Mouse (Mus musculus): Measurements from ENCODE around the gene Rap1a. TPM values are rescaled to one million over a fixed set of nuclear protein-coding genes. Genes with fewer than 3 reads are reported as not detected.

The Rap1a gene
- total and polyA plus RNA-seq, 2 experiments from 2014 or later = 19.0 to 78.6 TPM

- Histone ChIP-seq H3K27ac (no peak overlapping the region), H3K4me2 (ENCODE audit: low read depth, low read length) (no peak overlapping the region), H3K4me3 (ENCODE audit: low read length) (no peak overlapping the region), H3K27me3 (ENCODE audit: insufficient read depth, low read length) (no peaks in the 10 kb centered on the region), H3K36me3 (ENCODE audit: insufficient read depth, low read length) (no peaks in the 10 kb centered on the region), H3K9ac (replicated peaks; ENCODE audit: low read length) (no peak overlapping the region), H3K4me1 (ENCODE audit: insufficient read depth, low read length) (no peaks in the 10 kb centered on the region), H3K9me3 (ENCODE audit: low read length) (no peaks in the 10 kb centered on the region)
- no peak for TF ChIP-seq CTCF (IDR thresholded peaks at IDR 0.05; ENCODE audit: low read depth)
- ATAC-seq (no peak), DNase-seq (ENCODE audit: low spot score) (no peak)
- WGBS = 92% methylated on average over 3 of the region's 3 CpGs
Observed at GRCm38 (mm10) chr3:105831584-105831983, 30.4 kb upstream of the Rap1a start.

GRCm38 (mm10) chr3:105825501-105826161 is 24.5 kb upstream of the Rap1a start:
- ATAC-seq = no peak
- no peaks in the 10 kb centered on the region for H3K9me3 ChIP-seq (ENCODE audit: low read length)
- whole genome bisulfite sequencing = 68% methylated on average over 7 of the region's 7 CpGs
- H3K27me3 ChIP-seq (ENCODE audit: insufficient read depth, low read length) = no peaks in the 10 kb centered on the region
- no peak overlapping the region for H3K9ac ChIP-seq (replicated peaks; ENCODE audit: low read length)
- TF ChIP-seq CTCF (IDR thresholded peaks at IDR 0.05; ENCODE audit: low read depth) = no peak
- no peak overlapping the region for H3K4me3 ChIP-seq (ENCODE audit: low read length)
- no peak overlapping the region for H3K27ac ChIP-seq
- H3K4me2 ChIP-seq (ENCODE audit: low read depth, low read length) = no peak overlapping the region
- no peaks in the 10 kb centered on the region for H3K4me1 ChIP-seq (ENCODE audit: insufficient read depth, low read length)
- no peak for DNase-seq (ENCODE audit: low spot score)
- no peaks in the 10 kb centered on the region for H3K36me3 ChIP-seq (ENCODE audit: insufficient read depth, low read length)

GRCm38 (mm10) chr3:105824704-105825103 is 23.6 kb upstream of the Rap1a start:
- no peak for ATAC-seq
- no peaks in the 10 kb centered on the region for H3K36me3 ChIP-seq (ENCODE audit: insufficient read depth, low read length)
- 60% methylated on average over 2 of the region's 2 CpGs for WGBS

GRCm38 (mm10) chr3:105824103-105824502 is 23.0 kb upstream of the Rap1a start:
- Histone ChIP-seq H3K36me3 (ENCODE audit: insufficient read depth, low read length) (no peaks in the 10 kb centered on the region), H3K27ac (no peak overlapping the region), H3K9ac (replicated peaks; ENCODE audit: low read length) (no peak overlapping the region), H3K4me1 (ENCODE audit: insufficient read depth, low read length) (no peaks in the 10 kb centered on the region), H3K27me3 (ENCODE audit: insufficient read depth, low read length) (no peaks in the 10 kb centered on the region), H3K4me3 (ENCODE audit: low read length) (no peak overlapping the region), H3K4me2 (ENCODE audit: low read depth, low read length) (no peak overlapping the region), H3K9me3 (ENCODE audit: low read length) (no peaks in the 10 kb centered on the region)
- TF ChIP-seq CTCF (IDR thresholded peaks at IDR 0.05; ENCODE audit: low read depth) = no peak
- DNase-seq (ENCODE audit: low spot score) = no peak
- WGBS = 54% methylated on average over 5 of the region's 5 CpGs
- ATAC-seq = no peak

More at GRCm38 (mm10) chr3:105824704-105825103, 23.6 kb upstream of the Rap1a start:
- no peak overlapping the region for H3K4me3 ChIP-seq (ENCODE audit: low read length)
- H3K4me1 ChIP-seq (ENCODE audit: insufficient read depth, low read length) = no peaks in the 10 kb centered on the region
- H3K27ac ChIP-seq = no peak overlapping the region
- no peaks in the 10 kb centered on the region for H3K27me3 ChIP-seq (ENCODE audit: insufficient read depth, low read length)
- H3K9ac ChIP-seq (replicated peaks; ENCODE audit: low read length) = no peak overlapping the region
- no peak overlapping the region for H3K4me2 ChIP-seq (ENCODE audit: low read depth, low read length)
- H3K9me3 ChIP-seq (ENCODE audit: low read length) = no peaks in the 10 kb centered on the region
- DNase-seq (ENCODE audit: low spot score) = no peak
- TF ChIP-seq CTCF (IDR thresholded peaks at IDR 0.05; ENCODE audit: low read depth) = no peak

- TF ChIP-seq CTCF (IDR thresholded peaks at IDR 0.05; ENCODE audit: low read depth) = no peak
- Histone ChIP-seq H3K4me3 (ENCODE audit: low read length) (no peak overlapping the region), H3K4me2 (ENCODE audit: low read depth, low read length) (no peak overlapping the region), H3K9ac (replicated peaks; ENCODE audit: low read length) (no peak overlapping the region), H3K36me3 (ENCODE audit: insufficient read depth, low read length) (no peaks in the 10 kb centered on the region), H3K4me1 (ENCODE audit: insufficient read depth, low read length) (no peaks in the 10 kb centered on the region), H3K27ac (no peak overlapping the region), H3K9me3 (ENCODE audit: low read length) (no peaks in the 10 kb centered on the region), H3K27me3 (ENCODE audit: insufficient read depth, low read length) (no peaks in the 10 kb centered on the region)
- ATAC-seq = no peak
- no peak for DNase-seq (ENCODE audit: low spot score)
Observed at GRCm38 (mm10) chr3:105823609-105824008, 22.5 kb upstream of the Rap1a start.

- TF ChIP-seq CTCF (IDR thresholded peaks at IDR 0.05; ENCODE audit: low read depth) = no peak
- 92% methylated on average over 3 of the region's 3 CpGs for WGBS
- Histone ChIP-seq H3K9ac (replicated peaks; ENCODE audit: low read length) (no peak overlapping the region), H3K27me3 (ENCODE audit: insufficient read depth, low read length) (no peaks in the 10 kb centered on the region), H3K36me3 (ENCODE audit: insufficient read depth, low read length) (no peaks in the 10 kb centered on the region), H3K9me3 (ENCODE audit: low read length) (no peaks in the 10 kb centered on the region), H3K27ac (no peak overlapping the region), H3K4me3 (ENCODE audit: low read length) (no peak overlapping the region), H3K4me2 (ENCODE audit: low read depth, low read length) (no peak overlapping the region), H3K4me1 (ENCODE audit: insufficient read depth, low read length) (no peaks in the 10 kb centered on the region)
- ATAC-seq (no peak), DNase-seq (ENCODE audit: low spot score) (no peak)
Observed at GRCm38 (mm10) chr3:105821504-105821903, 20.4 kb upstream of the Rap1a start.

GRCm38 (mm10) chr3:105820272-105820671 is 19.1 kb upstream of the Rap1a start:
- WGBS = 67% methylated on average over 3 of the region's 3 CpGs
- H3K4me1 ChIP-seq (ENCODE audit: insufficient read depth, low read length) = no peaks in the 10 kb centered on the region
- H3K9me3 ChIP-seq (ENCODE audit: low read length) = no peaks in the 10 kb centered on the region
- H3K36me3 ChIP-seq (ENCODE audit: insufficient read depth, low read length) = no peaks in the 10 kb centered on the region
- no peak overlapping the region for H3K9ac ChIP-seq (replicated peaks; ENCODE audit: low read length)
- ATAC-seq = no peak
- TF ChIP-seq CTCF (IDR thresholded peaks at IDR 0.05; ENCODE audit: low read depth) = no peak
- H3K4me2 ChIP-seq (ENCODE audit: low read depth, low read length) = no peak overlapping the region
- no peak overlapping the region for H3K4me3 ChIP-seq (ENCODE audit: low read length)
- DNase-seq (ENCODE audit: low spot score) = no peak
- H3K27ac ChIP-seq = no peak overlapping the region
- H3K27me3 ChIP-seq (ENCODE audit: insufficient read depth, low read length) = no peaks in the 10 kb centered on the region

Data from hindbrain, postnatal 0 days (tissue).